Mouse (Mus musculus) right cerebral cortex, postnatal 36 days (tissue): Measurements from ENCODE around the gene Smok2a.
"Not testable (repeated sequence)": the region's sequence is repeated elsewhere in the genome, so short reads cannot be mapped to it uniquely, and the experiment has no call there.

ENCODE experiments used
- DNase-seq, 2 experiments: peaks; one replicate each; pipeline ENCODE4 v3.0.0; 2022; ENCODE audit warnings: low spot score in 2 of 2, mixed read lengths in 1 of 2

The Smok2a gene

DNA sequence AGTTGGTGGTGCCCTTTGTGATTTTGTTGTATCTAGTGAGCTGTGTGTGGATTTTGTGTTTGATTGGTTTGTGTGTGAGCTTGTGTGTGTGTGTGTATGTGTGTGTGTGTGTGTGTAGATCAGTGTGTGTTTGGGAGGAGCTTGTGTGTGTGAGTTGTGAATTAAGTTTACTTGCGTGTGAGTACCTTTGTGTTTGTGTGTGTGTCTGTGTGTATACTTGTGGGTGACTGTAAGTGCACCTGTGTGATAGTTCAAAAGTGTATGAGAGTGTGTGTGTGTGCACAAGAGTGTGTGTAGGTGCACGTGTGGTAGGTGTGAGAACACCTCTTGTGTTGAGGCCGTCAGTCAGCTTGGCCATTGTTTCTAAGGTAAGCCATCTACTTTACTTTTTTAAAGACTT lies at the start of gene Smok2a:
Smok2a (plus strand) TSS at position 301 of the 400 bp plus-strand sequence.
- DNase-seq, result no peak

DNA sequence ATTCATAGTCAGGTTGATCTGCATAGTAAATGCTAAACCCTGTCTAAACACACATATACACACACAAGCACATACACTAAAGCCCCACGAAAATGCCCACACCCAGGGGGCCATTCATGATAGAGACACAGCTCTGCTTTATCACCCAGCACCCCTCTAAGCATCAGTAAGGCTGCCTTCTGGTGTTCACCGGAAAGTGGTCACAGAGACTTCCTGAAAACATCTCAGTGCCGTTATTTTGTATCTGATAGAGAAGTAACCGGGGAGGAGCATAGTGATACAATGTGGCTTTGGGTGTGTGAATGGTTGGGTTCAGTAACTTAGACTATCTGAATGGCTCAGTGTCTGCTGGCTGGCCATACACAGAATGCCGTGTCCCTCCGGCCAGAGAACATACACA lies 47.4 kb upstream of the Smok2a start:
- DNase-seq, result not testable (repeated sequence)

DNA sequence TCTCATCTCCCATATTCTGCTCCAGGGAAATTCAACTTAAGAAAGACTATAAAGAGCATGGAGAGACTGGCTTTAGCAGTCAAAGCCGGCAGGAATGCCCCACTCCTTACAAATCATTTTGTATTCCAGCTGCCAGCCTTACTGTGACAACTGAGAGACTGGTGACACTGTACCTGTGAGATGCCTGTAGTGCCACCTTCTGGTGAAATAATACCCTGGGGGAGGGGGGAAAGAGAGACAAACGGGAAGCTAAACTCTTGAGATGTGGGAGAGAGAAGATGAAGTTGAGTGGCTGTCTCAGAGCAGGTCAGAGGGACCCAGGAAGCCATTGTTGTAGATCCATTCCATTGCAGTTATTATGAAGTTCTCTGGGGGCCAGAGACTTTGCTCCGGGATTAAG lies 47.0 kb upstream of the Smok2a start:
- DNase-seq, result not testable (repeated sequence)

- DNase-seq, result not testable (repeated sequence)
Observed at GRCm38 (mm10) chr17:13175609-13176008, 45.4 kb upstream of the Smok2a start.

DNA sequence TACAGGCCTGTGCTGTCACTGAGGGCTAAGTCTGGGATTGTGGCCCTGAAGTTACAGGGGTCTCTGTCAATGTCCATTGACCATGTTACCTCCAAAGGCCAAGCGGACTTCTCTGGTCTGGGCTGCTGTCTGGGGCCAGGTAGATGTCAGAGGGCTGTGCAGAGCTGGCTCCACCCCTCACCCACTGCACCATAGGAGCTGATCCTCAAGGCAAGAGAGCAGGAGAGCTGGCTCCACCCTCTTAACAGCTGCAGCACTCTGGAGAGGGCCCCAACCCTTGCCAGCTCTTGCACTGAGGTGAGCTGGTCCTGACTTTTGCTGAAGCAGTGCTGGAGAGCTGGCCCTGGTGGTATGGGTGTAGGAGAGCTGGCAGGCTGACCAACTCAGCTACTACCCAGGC lies 43.2 kb upstream of the Smok2a start:
- not testable (repeated sequence) for DNase-seq

DNA sequence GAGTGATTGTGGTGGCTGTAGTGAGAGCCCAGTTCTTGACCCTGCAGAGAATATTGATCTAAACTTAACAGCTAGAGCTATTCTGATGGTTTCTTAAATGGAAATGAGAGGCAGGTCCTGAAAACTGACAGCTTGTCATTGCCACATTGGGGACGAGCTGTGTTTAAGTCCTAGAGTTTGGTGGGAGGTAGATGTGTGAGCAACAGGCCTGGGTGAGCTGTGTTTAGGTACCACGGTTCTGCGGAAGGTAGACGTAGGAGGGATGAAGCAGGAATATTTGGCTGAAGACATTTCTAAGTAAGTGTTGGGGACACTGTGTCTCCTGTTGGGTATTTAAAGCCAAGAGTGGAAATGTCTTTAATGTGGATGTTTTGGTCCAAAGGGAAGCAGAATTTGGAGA lies 42.0 kb upstream of the Smok2a start:
- not testable (repeated sequence) for DNase-seq

DNA sequence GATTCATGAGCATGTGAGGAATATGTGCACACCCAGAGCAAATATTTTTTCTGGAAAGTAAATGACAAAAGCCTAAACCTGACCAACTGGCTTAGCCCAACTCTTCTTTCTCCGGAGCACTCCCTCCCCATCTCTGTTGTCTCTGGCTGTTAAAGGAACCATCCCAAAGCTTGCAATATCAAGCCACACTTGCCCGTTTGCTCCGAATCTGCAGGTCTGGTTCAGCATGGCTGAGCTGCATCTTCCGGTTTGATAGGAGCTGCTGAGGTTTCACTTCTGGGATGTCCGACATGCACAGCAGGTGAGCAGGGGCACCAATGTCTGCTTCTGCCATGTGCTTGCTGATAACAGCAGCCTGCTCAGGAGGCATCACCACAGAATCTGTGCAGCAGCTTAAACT lies 40.5 kb upstream of the Smok2a start:
- not testable (repeated sequence) for DNase-seq

- DNase-seq, result not testable (repeated sequence)
Observed at GRCm38 (mm10) chr17:13182712-13183111, 38.3 kb upstream of the Smok2a start.

- DNase-seq, result not testable (repeated sequence)
Observed at GRCm38 (mm10) chr17:13184514-13184913, 36.5 kb upstream of the Smok2a start.

GRCm38 (mm10) chr17:13186541-13186940 lies 34.4 kb upstream of the Smok2a start:
- DNase-seq, result not testable (repeated sequence)

DNA sequence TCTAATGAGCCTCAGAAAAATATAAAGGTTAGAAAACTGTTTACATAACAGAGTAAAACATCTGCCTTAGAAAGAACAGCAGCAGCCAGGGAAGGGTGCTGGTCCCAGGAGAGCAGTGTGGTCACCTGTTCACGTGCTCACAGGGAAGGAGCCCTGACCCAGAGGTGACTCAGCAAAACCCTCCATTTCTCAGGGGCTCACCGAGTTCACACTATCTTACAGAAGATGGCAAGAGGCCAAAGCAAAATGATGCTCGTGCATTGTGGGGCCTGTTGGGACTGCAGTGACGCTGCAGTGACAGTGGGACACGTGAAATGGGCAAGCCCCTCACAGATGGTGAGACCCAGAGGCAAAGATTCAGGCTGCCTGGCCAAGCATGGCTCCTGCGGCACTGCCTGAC lies 33.4 kb upstream of the Smok2a start:
- DNase-seq, result not testable (repeated sequence)

DNA sequence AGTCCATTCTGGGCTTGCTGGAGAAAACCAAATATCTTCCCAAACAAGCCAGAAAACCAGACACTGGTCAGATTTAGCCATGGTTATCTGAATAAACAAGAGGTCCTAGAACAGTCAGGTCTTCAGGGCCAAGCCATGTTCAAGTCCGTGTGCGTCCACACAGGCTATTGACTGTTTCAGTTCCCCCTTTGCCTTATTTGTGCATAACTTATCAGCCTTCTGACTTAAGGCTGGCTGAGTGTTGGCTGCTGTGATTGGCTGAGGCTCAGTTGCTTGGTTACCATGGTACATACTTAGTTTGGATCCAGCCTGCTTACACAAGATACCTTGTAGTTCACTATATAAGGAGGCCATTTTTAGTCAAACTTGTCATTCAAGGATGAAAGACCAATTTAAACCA lies 32.1 kb upstream of the Smok2a start:
- not testable (repeated sequence) for DNase-seq

DNA sequence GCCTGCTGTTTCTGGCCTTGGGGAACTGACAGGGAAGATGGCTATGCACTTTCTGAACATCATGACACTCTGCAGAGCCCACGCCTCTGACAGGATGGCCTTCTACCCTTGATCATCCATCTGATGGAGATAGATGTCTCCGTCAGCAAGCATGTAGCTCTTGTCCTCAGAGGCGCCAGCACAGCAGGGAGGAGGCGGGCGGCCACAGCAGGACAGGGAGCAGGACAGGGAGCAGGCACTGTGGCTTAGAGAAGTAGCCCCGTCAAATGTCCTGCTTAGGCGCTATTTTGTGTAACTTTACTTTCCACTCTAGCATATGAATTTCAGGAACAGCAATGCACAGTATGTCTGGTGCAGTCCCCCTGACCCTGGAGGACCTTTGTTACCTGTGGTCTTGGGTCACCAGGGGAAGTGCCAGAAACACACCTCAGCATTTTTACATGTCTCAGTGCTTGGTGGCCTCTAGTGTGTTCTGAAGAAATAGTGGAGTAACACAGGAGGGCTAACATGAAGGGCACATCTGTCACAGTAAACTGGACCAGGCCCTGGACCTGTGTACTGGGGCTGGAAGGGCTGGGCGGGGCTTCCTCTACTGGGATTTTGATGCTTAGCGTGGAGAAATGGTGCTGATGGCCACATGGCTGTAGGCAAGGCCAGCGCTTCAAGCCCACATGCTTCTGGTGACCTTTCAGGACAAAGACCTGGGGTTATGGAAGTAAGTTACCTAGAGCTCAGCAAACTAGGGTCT lies 30.0 kb upstream of the Smok2a start:
- not testable (repeated sequence) for DNase-seq

GRCm38 (mm10) chr17:13196486-13196885 lies 24.5 kb upstream of the Smok2a start:
- not testable (repeated sequence) for DNase-seq

- DNase-seq, result not testable (repeated sequence)
Observed at GRCm38 (mm10) chr17:13198812-13199211, 22.2 kb upstream of the Smok2a start.

DNA sequence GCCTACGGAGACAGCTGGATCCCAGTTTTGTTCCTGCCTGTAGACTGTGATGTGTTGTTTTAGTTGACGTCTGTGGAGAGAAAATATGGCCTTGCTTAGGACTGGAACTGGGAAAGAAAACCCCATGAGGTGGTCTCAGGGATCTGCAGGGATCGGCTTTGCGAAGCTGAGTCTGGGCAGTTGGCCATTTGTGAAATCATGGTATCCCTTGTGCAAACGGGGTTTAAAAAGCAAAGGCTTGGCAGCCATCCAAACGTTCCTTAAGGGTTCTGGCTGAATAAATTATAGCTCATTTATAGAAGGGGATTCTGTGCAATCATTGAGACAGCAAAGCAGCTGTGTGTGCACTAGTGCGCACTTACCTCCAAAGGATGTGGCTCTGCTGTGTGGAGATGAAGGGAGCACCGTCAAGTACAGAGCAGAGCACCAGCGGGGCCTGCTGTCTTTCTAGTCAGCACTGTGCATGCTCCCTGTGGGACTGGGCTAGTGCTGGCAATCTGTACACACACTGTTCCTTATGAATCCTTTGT lies 21.0 kb upstream of the Smok2a start:
- not testable (repeated sequence) for DNase-seq

DNA sequence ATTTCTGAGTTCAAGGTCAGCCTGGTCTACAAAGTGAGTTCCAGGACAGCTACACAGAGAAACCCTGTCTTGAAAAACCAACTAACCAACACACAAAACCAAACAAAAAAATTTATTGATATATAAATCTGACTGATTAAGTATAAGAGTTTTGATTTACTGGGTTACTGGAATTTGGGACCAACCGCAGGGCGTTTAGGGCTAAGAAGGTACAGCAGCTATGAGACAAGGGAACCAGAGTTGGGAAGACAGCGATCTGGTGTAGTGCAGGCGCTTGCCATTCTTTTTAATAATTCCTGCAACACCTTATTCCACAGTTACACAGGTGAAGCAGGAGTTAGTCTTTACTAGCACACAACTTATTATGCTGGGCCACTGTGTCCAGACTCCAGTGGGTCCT lies 19.4 kb upstream of the Smok2a start:
- DNase-seq, result not testable (repeated sequence)

GRCm38 (mm10) chr17:13202453-13203107 lies 18.4 kb upstream of the Smok2a start:
- not testable (repeated sequence) for DNase-seq

GRCm38 (mm10) chr17:13205247-13205646 lies 15.7 kb upstream of the Smok2a start:
- not testable (repeated sequence) for DNase-seq

- DNase-seq, result no peak
Observed at GRCm38 (mm10) chr17:13206491-13206890, 14.5 kb upstream of the Smok2a start.

GRCm38 (mm10) chr17:13208460-13208859 lies 12.5 kb upstream of the Smok2a start:
- DNase-seq, result not testable (repeated sequence)

DNA sequence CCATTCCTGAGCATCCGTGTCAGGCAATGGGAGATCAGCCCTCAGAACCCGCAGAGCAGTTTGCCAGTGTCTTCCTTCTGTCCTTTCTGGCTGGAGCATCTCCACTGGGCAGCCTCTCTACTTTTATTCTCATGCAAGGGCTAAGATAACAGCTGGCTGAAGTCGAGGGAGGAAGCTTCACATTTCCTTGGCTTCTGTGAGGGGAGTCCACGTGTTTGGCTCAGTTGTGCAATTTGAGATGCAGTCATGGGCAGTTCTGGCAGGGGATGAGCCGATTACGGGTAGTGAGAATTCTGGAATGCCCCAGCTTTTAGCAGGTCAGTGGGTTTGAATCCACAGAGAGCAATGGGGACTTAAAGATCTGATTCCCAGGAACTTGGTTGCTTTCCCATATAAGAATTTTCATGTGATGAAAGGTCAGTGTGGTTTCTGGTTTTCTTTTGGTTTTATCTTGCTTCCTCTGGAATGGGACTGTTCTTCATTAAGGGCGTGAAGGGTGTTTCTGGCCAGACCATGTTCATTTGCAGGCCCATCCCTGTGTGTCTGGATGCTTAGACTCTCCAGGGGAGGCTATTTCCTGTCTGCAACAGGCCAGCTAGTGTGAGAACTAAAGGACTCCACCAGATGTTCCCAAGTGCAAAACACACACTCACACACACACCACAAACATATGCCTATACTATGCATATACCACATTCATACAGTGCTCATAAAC lies 8.7 kb upstream of the Smok2a start:
- no peak for DNase-seq
